In the genomic region with DNA sequence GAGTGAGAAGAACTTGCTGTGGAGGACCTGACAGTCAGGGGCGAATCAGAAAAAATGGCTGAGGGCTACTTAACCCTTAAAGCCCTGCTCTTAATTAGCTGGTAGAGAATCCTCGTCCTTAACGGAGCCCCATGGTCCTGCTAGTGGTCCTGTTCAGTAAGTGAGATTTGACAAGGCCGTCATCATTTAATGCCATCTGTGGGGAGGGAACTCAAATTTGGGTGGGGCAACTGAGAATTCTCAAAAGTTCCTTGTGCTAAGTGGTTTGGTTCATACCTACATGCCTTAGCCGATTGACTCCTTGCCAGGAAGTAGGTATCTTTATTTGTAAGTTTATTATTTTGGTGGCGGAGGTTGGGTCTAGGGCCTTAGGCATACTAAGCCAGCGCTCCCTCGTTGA, we compare ENCODE assay signal across 37 mouse cellular contexts. TPM values are rescaled to one million over a fixed set of nuclear protein-coding genes. Genes with fewer than 3 reads are reported as not detected.
DNase-seq lines count a peak whose midpoint lies in the region; ATAC-seq and TF ChIP-seq lines count a peak whose summit lies in the region.
"Had no signal": no experiment of that assay in that cellular context is flagged by ENCODE, and none has a peak within 500 bp of the region (broad histone marks: within the 10 kb centered on the region; RNA-seq: fewer than 3 reads in every experiment).

No protein-coding gene starts in this region.

- DNase-seq in A20 (ENCODE audit: low read depth, low spot score) = peak; percentile 50
- DNase-seq in MEL (ENCODE audit: low read depth, low spot score) = peak; percentile 55
- DNase-seq in liver, embryonic 14.5 days (ENCODE audit: low read depth in 3 of 3, low spot score in 3 of 3) = peak in 2 of 3 experiments; percentile 48 to 50
- DNase-seq in embryo, embryonic 10.5 days (ENCODE audit: low spot score) = no peak
- DNase-seq in kidney, postnatal 36 days = no peak
- DNase-seq in thymus, postnatal 10 days (ENCODE audit: low spot score in 2 of 2) = no peak
- DNase-seq in kidney, adult 18-20 months = no peak
- DNase-seq: adrenal gland, adult 8-10 months; B cell, adult 2 months; cerebellum, adult 11-12 months; cerebellum, adult 9-11 months; gastrocnemius, adult 2 months; gastrocnemius, postnatal 36 days; heart, adult 18-20 months; heart, postnatal 4 days; kidney, postnatal 25 days; layer of hippocampus, postnatal 36 days; left cerebral cortex, postnatal 4 days; right cerebral cortex, postnatal 4 days; thymus, adult 2 months; thymus, postnatal 4 days had no signal

- TF ChIP-seq POLR2A in MEL (IDR thresholded peaks at IDR 0.05; ENCODE audit: control insufficient read depth in 1 of 2, insufficient read depth in 1 of 2, low read depth in 1 of 2, low read length in 2 of 2, poor library complexity in 1 of 2) = no peak

- TF ChIP-seq RAD21 in MEL (IDR thresholded peaks at IDR 0.05; ENCODE audit: low read depth, low read length) = no peak

- no peaks in the 10 kb centered on the region for H3K27me3 ChIP-seq in MEL (ENCODE audit: control insufficient read depth in 1 of 2, insufficient read depth in 2 of 2, low read length in 2 of 2)
- H3K27me3 ChIP-seq in liver, embryonic 14.5 days (ENCODE audit: control insufficient read depth, insufficient read depth, low read length) = no peaks in the 10 kb centered on the region
- H3K27me3 ChIP-seq: hindbrain, embryonic 13.5 days; kidney, embryonic 15.5 days; neural tube, embryonic 12.5 days had no signal

- peak overlapping the region; percentile 96 to 97 for H3K4me3 ChIP-seq in MEL (ENCODE audit: control insufficient read depth in 1 of 2, insufficient read depth in 1 of 2, low read depth in 2 of 2, low read length in 2 of 2)
- peak overlapping the region; percentile 76 to 90 for H3K4me3 ChIP-seq in liver, embryonic 14.5 days (ENCODE audit: insufficient read depth in 1 of 2, low read depth in 2 of 2, low read length in 2 of 2)
- H3K4me3 ChIP-seq: gastrocnemius, adult 2 months; hindbrain, embryonic 13.5 days; kidney, embryonic 15.5 days; lung, embryonic 15.5 days; myocyte; neural tube, embryonic 12.5 days had no signal

- peaks cover 0 to 24% of the 10 kb centered on the region in 2 experiments; a peak in 3 of 4 replicates for H3K36me3 ChIP-seq in MEL (ENCODE audit: control insufficient read depth in 1 of 2, insufficient read depth in 2 of 2, low read length in 2 of 2)
- no peaks in the 10 kb centered on the region for H3K36me3 ChIP-seq in liver, embryonic 14.5 days (replicated peaks; ENCODE audit: control insufficient read depth, insufficient read depth, low read depth)
- H3K36me3 ChIP-seq: hindbrain, embryonic 13.5 days; kidney, embryonic 15.5 days; lung, embryonic 15.5 days; neural tube, embryonic 12.5 days had no signal

- WGBS in liver, embryonic 14.5 days (ENCODE audit: insufficient replicate concordance) = 32% methylated on average over 8 of the region's 8 CpGs

- H3K4me2 ChIP-seq in liver, embryonic 14.5 days (ENCODE audit: low read depth) = peak overlapping the region; percentile 64
- H3K4me2 ChIP-seq: kidney, embryonic 15.5 days; lung, embryonic 15.5 days; midbrain, embryonic 11.5 days; neural tube, embryonic 12.5 days had no signal

- no peak for TF ChIP-seq EP300 in MEL (IDR thresholded peaks at IDR 0.05; ENCODE audit: low read depth in 1 of 2, low read length in 2 of 2)
- no peak for TF ChIP-seq EP300 in liver, embryonic 14.5 days (IDR thresholded peaks at IDR 0.05; ENCODE audit: low read depth)

- no peak for TF ChIP-seq CTCF in MEL (IDR thresholded peaks at IDR 0.05 in 2 of 3, conservative IDR thresholded peaks at IDR 0.05 in 1 of 3; ENCODE audit: control insufficient read depth in 1 of 3, insufficient read depth in 1 of 3, low read depth in 2 of 3, low read length in 3 of 3, poor library complexity in 1 of 3, severe bottlenecking in 1 of 3)
- no peak for TF ChIP-seq CTCF in liver, embryonic 14.5 days (IDR thresholded peaks at IDR 0.05; ENCODE audit: low read depth)

- H3K4me1 ChIP-seq in MEL (ENCODE audit: control insufficient read depth in 1 of 2, insufficient read depth in 2 of 2, low read length in 2 of 2) = peaks cover 10 to 15% of the 10 kb centered on the region in 2 experiments; a peak in 3 of 4 replicates
- peaks cover 0 to 5% of the 10 kb centered on the region in 2 experiments; a peak in 2 of 4 replicates for H3K4me1 ChIP-seq in liver, embryonic 14.5 days (replicated peaks; ENCODE audit: control insufficient read depth in 2 of 2, insufficient read depth in 2 of 2, low read length in 1 of 2)
- H3K4me1 ChIP-seq: hindbrain, embryonic 13.5 days; kidney, embryonic 15.5 days; lung, embryonic 15.5 days; neural tube, embryonic 12.5 days had no signal

- peak overlapping the region; percentile 92 for H3K9ac ChIP-seq in MEL (ENCODE audit: control insufficient read depth, low read depth, low read length, poor library complexity, severe bottlenecking)
- peak overlapping the region; percentile 81 for H3K9ac ChIP-seq in liver, embryonic 14.5 days (replicated peaks)
- H3K9ac ChIP-seq: hindbrain, embryonic 13.5 days; kidney, embryonic 15.5 days; lung, embryonic 15.5 days; neural tube, embryonic 12.5 days had no signal

- H3K9me3 ChIP-seq in MEL (replicated peaks; ENCODE audit: insufficient read depth, low read length) = no peaks in the 10 kb centered on the region
- no peaks in the 10 kb centered on the region for H3K9me3 ChIP-seq in liver, embryonic 14.5 days (ENCODE audit: control insufficient read depth, low read length)
- H3K9me3 ChIP-seq: hindbrain, embryonic 13.5 days; kidney, embryonic 15.5 days; lung, embryonic 15.5 days; neural tube, embryonic 12.5 days had no signal

- H3K79me2 ChIP-seq in MEL (ENCODE audit: control insufficient read depth, insufficient read depth, low read length, poor library complexity) = peaks cover 39% of the 10 kb centered on the region

- ATAC-seq in erythroid progenitor cell, adult 5-6 weeks (replicated peaks; ENCODE audit: low FRiP score, poor library complexity, severe bottlenecking) = peak; percentile 78
- peak; percentile 34; the same call in 1 of the 2 replicates for ATAC-seq in liver, embryonic 14.5 days (ENCODE audit: insufficient read depth)
- ATAC-seq: forebrain, embryonic 16.5 days; intestine, postnatal 0 days had no signal

- peak overlapping the region; percentile 85 for H3K27ac ChIP-seq in MEL (ENCODE audit: control insufficient read depth, low read depth, low read length)
- H3K27ac ChIP-seq in liver, embryonic 14.5 days = peak overlapping the region; percentile 68
- H3K27ac ChIP-seq: gastrocnemius, adult 2 months; hindbrain, embryonic 13.5 days; kidney, embryonic 15.5 days; lung, embryonic 15.5 days; neural tube, embryonic 12.5 days; stomach, postnatal 0 days had no signal

TF ChIP-seq in MEL, 35 proteins besides CTCF, POLR2A, EP300 and RAD21:
- TF ChIP-seq TBP (IDR thresholded peaks at IDR 0.05; ENCODE audit: low read depth, low read length) (peak; percentile 32; the same call in 1 of the 2 replicates), MAFK (IDR thresholded peaks at IDR 0.05; ENCODE audit: borderline replicate concordance, low read depth, low read length) (no peak)

RNA-seq across cellular contexts. Expression of gene Xk, which starts 1.8 kb away (rescaled TPM):
- total RNA-seq in MEL (2012; rRNA removed) = 10.7 and 11.1 TPM in 2 replicates
- polyA plus RNA-seq in MEL (2012; ENCODE audit: insufficient read depth in 1 of 2, insufficient read length in 2 of 2, low read depth in 1 of 2, low replicate concordance in 2 of 2, missing spikeins in 1 of 2) = 10 to 100 TPM in 1 of 2 experiments, not detected in 1; 36.6 TPM
- 121 and 139 TPM in 2 replicates for total RNA-seq in erythroid progenitor cell, adult 5-6 weeks (2015; ENCODE audit: low replicate concordance)
- 73.2 and 74.3 TPM in 2 replicates for total RNA-seq in erythroid progenitor cell, adult 5-6 weeks (2017; ENCODE audit: low replicate concordance)
- polyA plus RNA-seq in liver, embryonic 14.5 days (2012; rRNA removed) = 16.9 and 18.2 TPM in 2 replicates
- 21.6 and 23.5 TPM in 2 replicates for polyA plus RNA-seq in liver, embryonic 14.5 days (2014; fragmentation: Nextera tagmentation; extraction: Ambion mirVana)

RNA-seq across cellular contexts. Expression of gene H2al1m, which starts 9.2 kb away (rescaled TPM):
- 0.85 and 1.1 TPM in 2 replicates for total RNA-seq in MEL (2012; rRNA removed)
- 1 to 10 TPM in 1 of 2 experiments, not detected in 1; 3.5 TPM for polyA plus RNA-seq in MEL (2012; ENCODE audit: insufficient read depth in 1 of 2, insufficient read length in 2 of 2, low read depth in 1 of 2, low replicate concordance in 2 of 2, missing spikeins in 1 of 2)
- not detected in 2 replicates for total RNA-seq in erythroid progenitor cell, adult 5-6 weeks (2015; ENCODE audit: low replicate concordance)
- 13.9 TPM in 1 of 2 replicates, not detected in the other for total RNA-seq in erythroid progenitor cell, adult 5-6 weeks (2017; ENCODE audit: low replicate concordance)
- polyA plus RNA-seq in liver, embryonic 14.5 days (2012; rRNA removed) = 2.2 and 3.1 TPM in 2 replicates
- polyA plus RNA-seq in liver, embryonic 14.5 days (2014; fragmentation: Nextera tagmentation; extraction: Ambion mirVana) = 1.8 TPM in 2 replicates
- total RNA-seq: adrenal gland, adult 8-10 months; gastrocnemius, adult 2 months; gastrocnemius, postnatal 36 days; midbrain, postnatal 0 days had no signal
- polyA plus RNA-seq: embryonic facial prominence, embryonic 14.5 days; forebrain, embryonic 16.5 days; heart, embryonic 16.5 days; hindbrain, embryonic 13.5 days; kidney, embryonic 15.5 days; limb, embryonic 14.5 days; lung, embryonic 15.5 days; midbrain, postnatal 0 days; myocyte; stomach, postnatal 0 days had no signal

RNA-seq across cellular contexts. Expression of gene Gm14862, which starts 17.6 kb away (rescaled TPM):
- total RNA-seq in MEL (2012; rRNA removed) = not detected in 2 replicates
- polyA plus RNA-seq in MEL (2012; ENCODE audit: insufficient read depth in 1 of 2, insufficient read length in 2 of 2, low read depth in 1 of 2, low replicate concordance in 2 of 2, missing spikeins in 1 of 2) = not detected
- total RNA-seq in erythroid progenitor cell, adult 5-6 weeks (2015; ENCODE audit: low replicate concordance) = 1.3 and 2.5 TPM in 2 replicates
- 0.45 and 1.0 TPM in 2 replicates for total RNA-seq in erythroid progenitor cell, adult 5-6 weeks (2017; ENCODE audit: low replicate concordance)
- 0.41 and 1.5 TPM in 2 replicates for polyA plus RNA-seq in liver, embryonic 14.5 days (2012; rRNA removed)
- 4.4 and 5.3 TPM in 2 replicates for polyA plus RNA-seq in liver, embryonic 14.5 days (2014; fragmentation: Nextera tagmentation; extraction: Ambion mirVana)
- total RNA-seq: adrenal gland, adult 8-10 months; gastrocnemius, adult 2 months; gastrocnemius, postnatal 36 days; heart, adult 18-20 months; heart, postnatal 4 days; layer of hippocampus, adult 8-10 months; layer of hippocampus, postnatal 36 days; left cerebral cortex, postnatal 4 days; megakaryocyte progenitor cell, adult 5-6 weeks; midbrain, postnatal 0 days had no signal
- polyA plus RNA-seq: embryonic facial prominence, embryonic 14.5 days; forebrain, embryonic 16.5 days; heart, embryonic 16.5 days; hindbrain, embryonic 13.5 days; intestine, postnatal 0 days; limb, embryonic 14.5 days; lung, embryonic 15.5 days; midbrain, embryonic 11.5 days; midbrain, postnatal 0 days; myocyte; stomach, postnatal 0 days; thymus, adult 2 months had no signal

Comparison
In these comparisons a context has a peak if more than half of its experiments do, and no peak if none do; other contexts are left out.
1. DNase-seq: peak in A20 (single experiment), MEL (single experiment) and liver, embryonic 14.5 days (2 of 3); none in embryo, embryonic 10.5 days (single experiment), kidney, postnatal 36 days (0 of 2), thymus, postnatal 10 days (0 of 2) and kidney, adult 18-20 months (single experiment).